ENCODE assay signal across 8 mouse cellular contexts in genomic region chr5:137596601-137597261, GRCm38 (mm10). TPM values are rescaled to one million over a fixed set of nuclear protein-coding genes. Genes with fewer than 3 reads are reported as not detected.
A peak's percentile ranks its signal among the peaks of the same experiment; 100 is the strongest.
DNase-seq lines count a peak whose midpoint lies in the region; ATAC-seq and TF ChIP-seq lines count a peak whose summit lies in the region.

No protein-coding gene starts in this region.

- no peaks in the 10 kb centered on the region for H3K36me3 ChIP-seq in kidney, adult 2 months (ENCODE audit: control insufficient read depth, insufficient read depth, low read length)
- H3K36me3 ChIP-seq in limb, embryonic 11.5 days (ENCODE audit: control insufficient read depth, insufficient read depth, low read length), result no peaks in the 10 kb centered on the region

- ATAC-seq in limb, embryonic 11.5 days (ENCODE audit: insufficient number of reproducible peaks, low FRiP score, low TSS enrichment, low read depth), result no peak

- TF ChIP-seq POLR2A in kidney, adult 2 months (IDR thresholded peaks at IDR 0.05; ENCODE audit: low read depth, low read length), result no peak
- TF ChIP-seq POLR2A in brain, embryonic 14.5 days (IDR thresholded peaks at IDR 0.05; ENCODE audit: borderline replicate concordance, extremely low read depth, insufficient read depth, insufficient read length, poor library complexity, severe bottlenecking), result no peak

- H3K4me3 ChIP-seq in kidney, adult 2 months (ENCODE audit: insufficient read depth, low read depth, low read length), result peak overlapping the region; percentile 18; the same call in 1 of the 2 replicates
- H3K4me3 ChIP-seq in limb, embryonic 11.5 days (ENCODE audit: low read depth, low read length), result no peak overlapping the region

- H3K27ac ChIP-seq in kidney, adult 2 months (ENCODE audit: insufficient read depth, low read depth, low read length), result peak overlapping the region; percentile 16; the same call in 1 of the 2 replicates
- 0 out of 2 replicates have a peak overlapping the region, but pooled peaks have one; percentile 14 for H3K27ac ChIP-seq in limb, embryonic 11.5 days (replicated peaks; ENCODE audit: low read depth, low read length)

- no peak for DNase-seq in kidney, adult 2 months
- DNase-seq in kidney, postnatal 10 days, result no peak
- peak; percentile 42 for DNase-seq in brain, embryonic 14.5 days (ENCODE audit: low read depth)
- DNase-seq in limb, embryonic 11.5 days (ENCODE audit: low spot score), result no peak
- DNase-seq in naive thymus-derived CD4-positive, alpha-beta T cell, adult 2 months (ENCODE audit: low read depth), result peak; percentile 89
- DNase-seq in layer of hippocampus, adult 11-12 months (ENCODE audit: low spot score), result no peak
- no peak for DNase-seq in cerebellum, adult 8-10 months
- no peak for DNase-seq in cerebellum, postnatal 25 days

- H3K4me1 ChIP-seq in kidney, adult 2 months (ENCODE audit: control insufficient read depth, insufficient read depth, low read length), result peaks cover 5% of the 10 kb centered on the region; the same call in 1 of the 2 replicates
- peaks cover 11% of the 10 kb centered on the region for H3K4me1 ChIP-seq in limb, embryonic 11.5 days (ENCODE audit: control insufficient read depth, insufficient read depth, low read length)

- WGBS in kidney, adult 2 months, result 53% methylated on average over 29 of the region's 30 CpGs
- 28% methylated on average over 30 of the region's 30 CpGs for WGBS in limb, embryonic 11.5 days

- no peak for TF ChIP-seq CTCF in kidney, adult 2 months (conservative IDR thresholded peaks at IDR 0.05; ENCODE audit: insufficient read depth, insufficient read length, low read depth, low read length)
- no peak for TF ChIP-seq CTCF in brain, embryonic 14.5 days (IDR thresholded peaks at IDR 0.05; ENCODE audit: borderline replicate concordance, extremely low read depth, insufficient read depth, insufficient read length)

- no peak overlapping the region for H3K9ac ChIP-seq in limb, embryonic 11.5 days (ENCODE audit: low read length)

- no peaks in the 10 kb centered on the region for H3K9me3 ChIP-seq in limb, embryonic 11.5 days (ENCODE audit: control insufficient read depth, low read length)

- H3K27me3 ChIP-seq in kidney, adult 2 months (replicated peaks; ENCODE audit: control insufficient read depth, insufficient read depth, low read length), result no peaks in the 10 kb centered on the region
- H3K27me3 ChIP-seq in limb, embryonic 11.5 days (ENCODE audit: control insufficient read depth, insufficient read depth, low read length), result no peaks in the 10 kb centered on the region

- peak overlapping the region; percentile 20; the same call in 1 of the 2 replicates for H3K4me2 ChIP-seq in limb, embryonic 11.5 days (ENCODE audit: low read depth, severe bottlenecking)

RNA-seq across cellular contexts. Expression of gene Mospd3, which starts 4.1 kb away (rescaled TPM):
- 84.2 and 86.6 TPM in 2 replicates for polyA plus RNA-seq in kidney, adult 2 months (2012; rRNA removed)
- 88.2 and 103 TPM in 2 replicates for polyA plus RNA-seq in brain, embryonic 14.5 days (2012; rRNA removed)
- polyA plus RNA-seq in limb, embryonic 11.5 days (2014; fragmentation: Nextera tagmentation; extraction: Ambion mirVana), result 20.4 and 21.4 TPM in 2 replicates

RNA-seq across cellular contexts. Expression of gene Pcolce, which starts 16.9 kb away (rescaled TPM):
- polyA plus RNA-seq in kidney, adult 2 months (2012; rRNA removed), result 160 and 179 TPM in 2 replicates
- 14.5 and 30.4 TPM in 2 replicates for polyA plus RNA-seq in brain, embryonic 14.5 days (2012; rRNA removed)
- 150 TPM in 2 replicates for polyA plus RNA-seq in limb, embryonic 11.5 days (2014; fragmentation: Nextera tagmentation; extraction: Ambion mirVana)

RNA-seq across cellular contexts. Expression of gene Tfr2, which starts 27.1 kb away (rescaled TPM):
- polyA plus RNA-seq in kidney, adult 2 months (2012; rRNA removed), result 1.2 and 1.7 TPM in 2 replicates
- 9.4 and 13.5 TPM in 2 replicates for polyA plus RNA-seq in brain, embryonic 14.5 days (2012; rRNA removed)
- polyA plus RNA-seq in limb, embryonic 11.5 days (2014; fragmentation: Nextera tagmentation; extraction: Ambion mirVana), result 0.67 and 0.84 TPM in 2 replicates

RNA-seq across cellular contexts. Expression of gene Fbxo24, which starts 32.1 kb away (rescaled TPM):
- polyA plus RNA-seq in kidney, adult 2 months (2012; rRNA removed), result 0.20 and 0.41 TPM in 2 replicates
- polyA plus RNA-seq in brain, embryonic 14.5 days (2012; rRNA removed), result 0.23 and 0.25 TPM in 2 replicates
- polyA plus RNA-seq in limb, embryonic 11.5 days (2014; fragmentation: Nextera tagmentation; extraction: Ambion mirVana), result 0.11 and 0.24 TPM in 2 replicates

RNA-seq across cellular contexts. Expression of gene Lrch4, which starts 32.2 kb away (rescaled TPM):
- 39.4 and 45.5 TPM in 2 replicates for polyA plus RNA-seq in kidney, adult 2 months (2012; rRNA removed)
- polyA plus RNA-seq in brain, embryonic 14.5 days (2012; rRNA removed), result 16.9 and 18.8 TPM in 2 replicates
- 31.1 and 35.3 TPM in 2 replicates for polyA plus RNA-seq in limb, embryonic 11.5 days (2014; fragmentation: Nextera tagmentation; extraction: Ambion mirVana)

Comparison
In these comparisons a context has a peak if more than half of its experiments do, and no peak if none do; other contexts are left out.
1. DNase-seq: peak in brain, embryonic 14.5 days (single experiment) and naive thymus-derived CD4-positive, alpha-beta T cell, adult 2 months (single experiment); none in kidney, adult 2 months (single experiment), kidney, postnatal 10 days (single experiment), limb, embryonic 11.5 days (single experiment), layer of hippocampus, adult 11-12 months (single experiment), cerebellum, adult 8-10 months (single experiment) and cerebellum, postnatal 25 days (0 of 2).